Mouse (Mus musculus): ENCODE results near the gene Dcun1d1.

Gene Dcun1d1

GRCm38 (mm10) chr3:35937345-35937744 is at the start of gene Dcun1d1:
TSS of gene Dcun1d1 (minus strand) at chr3:35937445.
- DNase-seq (ENCODE audit: low spot score) = no peak

- DNase-seq (ENCODE audit: low spot score) = no peak
Measured at GRCm38 (mm10) chr3:35986266-35986665, 49.0 kb upstream of the Dcun1d1 start.

GRCm38 (mm10) chr3:35973551-35973950 is 36.3 kb upstream of the Dcun1d1 start:
- DNase-seq (ENCODE audit: low spot score) = no peak

GRCm38 (mm10) chr3:35972985-35973384 is 35.7 kb upstream of the Dcun1d1 start:
- no peak for DNase-seq (ENCODE audit: low spot score)

GRCm38 (mm10) chr3:35971149-35971548 is 33.9 kb upstream of the Dcun1d1 start:
- no peak for DNase-seq (ENCODE audit: low spot score)

GRCm38 (mm10) chr3:35970441-35970840 is 33.2 kb upstream of the Dcun1d1 start:
- DNase-seq (ENCODE audit: low spot score) = no peak

- no peak for DNase-seq (ENCODE audit: low spot score)
Measured at GRCm38 (mm10) chr3:35967366-35967921, 30.2 kb upstream of the Dcun1d1 start.

- DNase-seq (ENCODE audit: low spot score) = no peak
Measured at GRCm38 (mm10) chr3:35966493-35966892, 29.2 kb upstream of the Dcun1d1 start.

GRCm38 (mm10) chr3:35964928-35965327 is 27.7 kb upstream of the Dcun1d1 start:
- no peak for DNase-seq (ENCODE audit: low spot score)

GRCm38 (mm10) chr3:35963921-35964320 is 26.7 kb upstream of the Dcun1d1 start:
- no peak for DNase-seq (ENCODE audit: low spot score)

- DNase-seq (ENCODE audit: low spot score) = no peak
Measured at GRCm38 (mm10) chr3:35963401-35963800, 26.2 kb upstream of the Dcun1d1 start.

- no peak for DNase-seq (ENCODE audit: low spot score)
Measured at GRCm38 (mm10) chr3:35962967-35963366, 25.7 kb upstream of the Dcun1d1 start.

- no peak for DNase-seq (ENCODE audit: low spot score)
Measured at GRCm38 (mm10) chr3:35957230-35957629, 20.0 kb upstream of the Dcun1d1 start.

- DNase-seq (ENCODE audit: low spot score) = no peak
Measured at GRCm38 (mm10) chr3:35954901-35955575, 17.8 kb upstream of the Dcun1d1 start.

GRCm38 (mm10) chr3:35953816-35954215 is 16.6 kb upstream of the Dcun1d1 start:
- no peak for DNase-seq (ENCODE audit: low spot score)

- DNase-seq (ENCODE audit: low spot score) = no peak
Measured at GRCm38 (mm10) chr3:35953184-35953583, 15.9 kb upstream of the Dcun1d1 start.

GRCm38 (mm10) chr3:35948197-35948596 is 11.0 kb upstream of the Dcun1d1 start:
- no peak for DNase-seq (ENCODE audit: low spot score)

- no peak for DNase-seq (ENCODE audit: low spot score)
Measured at GRCm38 (mm10) chr3:35940520-35941135, 3.4 kb upstream of the Dcun1d1 start.

- DNase-seq (ENCODE audit: low spot score) = no peak
Measured at GRCm38 (mm10) chr3:35940047-35940446, 2.8 kb upstream of the Dcun1d1 start.

GRCm38 (mm10) chr3:35933405-35933777 is 3.9 kb downstream of the Dcun1d1 start:
- DNase-seq (ENCODE audit: low spot score) = no peak

- peak; percentile 77 for DNase-seq (ENCODE audit: low spot score)
Measured at GRCm38 (mm10) chr3:35932735-35933404, 4.4 kb downstream of the Dcun1d1 start.

GRCm38 (mm10) chr3:35931896-35932727 is 5.1 kb downstream of the Dcun1d1 start:
- peak; percentile 16 for DNase-seq (ENCODE audit: low spot score)
